Mouse (Mus musculus) ES-Bruce4 (cell line): Measurements from ENCODE around the gene Prkg2. TPM values are rescaled to one million over a fixed set of nuclear protein-coding genes. Genes with fewer than 3 reads are reported as not detected.

Experiments used
- H3K27ac ChIP-seq: 2 replicates; pipeline ENCODE4 v1.5.1; 2012; ENCODE audit warnings: low read length, inconsistent platforms; ENCODE audit not compliant: insufficient read depth
- H3K27me3 ChIP-seq: 2 replicates; pipeline ENCODE4 v1.6.1; 2012; ENCODE audit warnings: mild to moderate bottlenecking, low read length, inconsistent platforms; ENCODE audit not compliant: control insufficient read depth, poor library complexity, insufficient read depth, severe bottlenecking
- H3K36me3 ChIP-seq: 2 replicates; pipeline ENCODE4 v1.6.1; 2012; ENCODE audit warnings: inconsistent platforms, mild to moderate bottlenecking, low read length, moderate library complexity; ENCODE audit not compliant: control insufficient read depth, poor library complexity, insufficient read depth, severe bottlenecking
- H3K4me1 ChIP-seq: one replicate; pipeline ENCODE4 v1.8.1; 2011; ENCODE audit warnings: low read length; ENCODE audit not compliant: control insufficient read depth, insufficient read depth
- H3K4me3 ChIP-seq: 2 replicates; pipeline ENCODE4 v1.5.1; 2011; ENCODE audit warnings: low read depth, mild to moderate bottlenecking, low read length
- H3K9ac ChIP-seq: 2 replicates; pipeline ENCODE4 v1.6.1; 2012; ENCODE audit warnings: low read depth, mild to moderate bottlenecking, inconsistent platforms; ENCODE audit not compliant: poor library complexity, severe bottlenecking
- H3K9me3 ChIP-seq: replicated peaks from 2 replicates; pipeline ENCODE4 v1.6.1; 2012; ENCODE audit warnings: mild to moderate bottlenecking, low read length, inconsistent platforms; ENCODE audit not compliant: control insufficient read depth, poor library complexity, insufficient read depth, severe bottlenecking
- CTCF ChIP-seq: IDR thresholded peaks from one replicate; pipeline ENCODE4 v1.8.1; 2011; ENCODE audit warnings: low read depth, low read length
- EP300 ChIP-seq: IDR thresholded peaks from 2 replicates; pipeline ENCODE4 v1.6.1; 2011; ENCODE audit warnings: low read depth, low read length; ENCODE audit not compliant: insufficient read depth
- POLR2A ChIP-seq: IDR thresholded peaks from one replicate; pipeline ENCODE4 v1.8.1; 2011; ENCODE audit warnings: low read length; ENCODE audit not compliant: insufficient read depth
- polyA plus RNA-seq: library from polyadenylated mRNA; stranded (reverse); fragments of >200 nt; gene quantifications from 2 replicates; pipeline ENCODE4 v1.2.4, GENCODE M21; 2011; ENCODE audit warnings: low read depth; ENCODE audit not compliant: missing spikeins, insufficient read depth, insufficient read length

Prkg2 gene
- polyA plus RNA-seq, 1 experiment: 0.19 TPM

DNA sequence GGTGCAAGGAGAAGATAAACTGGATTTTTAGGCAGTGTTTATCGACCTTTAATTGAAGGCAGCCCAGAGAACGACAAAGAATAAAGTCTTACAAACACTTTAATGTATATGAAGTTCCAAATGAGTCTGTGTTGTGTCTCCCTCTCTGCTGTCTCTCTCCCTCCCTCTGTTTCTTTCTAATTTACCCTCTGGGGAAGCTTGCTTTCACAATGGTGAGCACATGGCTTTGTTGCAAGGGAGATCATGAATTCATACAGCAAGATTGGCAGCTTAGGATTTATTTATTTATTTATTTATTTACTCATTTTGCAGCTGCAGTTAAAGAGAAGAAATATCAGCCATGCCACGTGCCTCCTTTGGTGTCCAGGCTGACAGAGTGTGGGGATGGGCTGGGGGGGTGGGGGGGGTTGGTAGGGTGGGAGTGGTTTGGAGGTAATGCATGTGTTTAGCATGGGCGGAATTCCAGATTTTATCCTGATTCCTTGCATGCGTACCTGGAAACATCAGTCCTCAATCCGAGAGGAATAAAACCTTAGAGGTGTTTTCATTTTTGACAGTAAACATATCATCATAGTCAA is 97.4 kb downstream of the Prkg2 start:
- TF ChIP-seq CTCF (no peak), POLR2A (no peak), EP300 (no peak)
- Histone ChIP-seq H3K9me3 (no peaks in the 10 kb centered on the region), H3K9ac (no peak overlapping the region), H3K27me3 (no peaks in the 10 kb centered on the region), H3K27ac (no peak overlapping the region), H3K4me3 (no peak overlapping the region), H3K4me1 (no peaks in the 10 kb centered on the region), H3K36me3 (no peaks in the 10 kb centered on the region)

DNA sequence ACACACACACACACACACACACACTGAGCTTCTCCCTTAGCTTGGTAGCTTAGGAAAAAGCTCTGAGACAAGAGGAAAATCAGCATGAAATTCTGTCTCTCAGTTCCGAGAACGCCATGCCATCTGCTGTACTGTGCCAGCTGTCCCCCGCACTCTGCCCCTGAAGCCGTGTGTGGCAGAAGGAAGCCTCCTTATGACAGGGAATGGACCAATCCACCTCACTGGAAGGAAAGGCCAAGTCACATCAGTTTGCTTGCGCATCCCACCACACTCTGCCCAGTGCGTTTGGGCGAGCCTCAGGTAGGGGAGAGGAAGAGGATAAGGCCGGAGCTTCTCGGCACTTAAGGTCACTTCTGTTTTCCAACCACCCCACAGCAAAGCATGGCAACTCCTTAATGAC is 98.0 kb downstream of the Prkg2 start:
- TF ChIP-seq EP300 (no peak), CTCF (no peak), POLR2A (no peak)
- Histone ChIP-seq H3K9me3 (no peaks in the 10 kb centered on the region), H3K4me3 (no peak overlapping the region), H3K4me1 (no peaks in the 10 kb centered on the region), H3K36me3 (no peaks in the 10 kb centered on the region), H3K9ac (no peak overlapping the region), H3K27ac (no peak overlapping the region), H3K27me3 (no peaks in the 10 kb centered on the region)

- TF ChIP-seq POLR2A (no peak), EP300 (no peak), CTCF (no peak)
- Histone ChIP-seq H3K27me3 (no peaks in the 10 kb centered on the region), H3K9ac (no peak overlapping the region), H3K27ac (no peak overlapping the region), H3K36me3 (no peaks in the 10 kb centered on the region), H3K4me1 (no peaks in the 10 kb centered on the region), H3K9me3 (no peaks in the 10 kb centered on the region), H3K4me3 (no peak overlapping the region)
Measured at GRCm38 (mm10) chr5:98937879-98938278, 99.3 kb downstream of the Prkg2 start.

- Histone ChIP-seq H3K27ac (no peak overlapping the region), H3K36me3 (no peaks in the 10 kb centered on the region), H3K9me3 (no peaks in the 10 kb centered on the region), H3K9ac (no peak overlapping the region), H3K27me3 (no peaks in the 10 kb centered on the region), H3K4me3 (no peak overlapping the region), H3K4me1 (no peaks in the 10 kb centered on the region)
- TF ChIP-seq EP300: no peak
Measured at GRCm38 (mm10) chr5:98936650-98937049, 100.5 kb downstream of the Prkg2 start.

DNA sequence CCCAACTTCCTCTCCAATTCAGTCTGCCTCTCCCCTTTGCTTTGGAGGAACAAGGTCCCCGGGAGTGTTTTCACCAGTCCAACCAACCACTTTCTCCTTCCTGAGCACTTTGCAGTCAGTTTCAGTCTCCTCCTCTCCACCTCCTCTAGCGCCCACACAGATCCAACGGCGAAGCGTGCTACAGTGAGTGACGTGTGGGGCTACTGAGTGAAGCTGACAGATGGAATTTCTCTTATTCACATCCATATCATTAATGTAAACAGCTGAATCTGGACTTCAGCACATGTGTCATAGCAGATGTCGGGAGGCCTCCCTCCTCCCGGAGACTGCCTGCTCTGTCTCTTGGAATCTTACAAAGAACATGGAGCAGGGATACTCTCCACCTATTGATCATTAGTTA is 101.2 kb downstream of the Prkg2 start:
- Histone ChIP-seq H3K9ac (no peak overlapping the region), H3K27me3 (no peaks in the 10 kb centered on the region), H3K9me3 (no peaks in the 10 kb centered on the region), H3K36me3 (no peaks in the 10 kb centered on the region), H3K4me1 (no peaks in the 10 kb centered on the region), H3K27ac (no peak overlapping the region), H3K4me3 (no peak overlapping the region)
- TF ChIP-seq EP300 (no peak), CTCF (no peak), POLR2A (no peak)

GRCm38 (mm10) chr5:98922921-98923320 is 114.2 kb downstream of the Prkg2 start:
- no peaks in the 10 kb centered on the region for H3K36me3 ChIP-seq
- no peak for TF ChIP-seq CTCF
- TF ChIP-seq EP300: no peak
- TF ChIP-seq POLR2A: no peak

More at GRCm38 (mm10) chr5:98922921-98923320, 114.2 kb downstream of the Prkg2 start:
- no peak overlapping the region for H3K9ac ChIP-seq
- no peak overlapping the region for H3K27ac ChIP-seq
- H3K4me3 ChIP-seq: no peak overlapping the region
- H3K9me3 ChIP-seq: peaks cover 9% of the 10 kb centered on the region
- peaks cover 2% of the 10 kb centered on the region for H3K4me1 ChIP-seq
- no peaks in the 10 kb centered on the region for H3K27me3 ChIP-seq
